Comparison of ENCODE assay signal across 8 mouse cellular contexts in genomic region chrX:23693443-23694400, GRCm38 (mm10). TPM values are rescaled to one million over a fixed set of nuclear protein-coding genes. Genes with fewer than 3 reads are reported as not detected.
A peak's percentile ranks its signal among the peaks of the same experiment; 100 is the strongest.
DNase-seq lines count a peak whose midpoint lies in the region; ATAC-seq and TF ChIP-seq lines count a peak whose summit lies in the region.

No protein-coding gene starts in this region.

- peak overlapping the region; percentile 54 for H3K4me3 ChIP-seq in intestine, postnatal 0 days (ENCODE audit: low read depth, low read length)

- WGBS in intestine, postnatal 0 days: 13% methylated on average over 27 of the region's 28 CpGs

- H3K4me2 ChIP-seq in intestine, postnatal 0 days (replicated peaks; ENCODE audit: low read depth): peak overlapping the region; percentile 60

- peak; percentile 10; the same call in 1 of the 2 replicates for ATAC-seq in erythroid progenitor cell, adult 5-6 weeks (replicated peaks; ENCODE audit: low FRiP score, poor library complexity, severe bottlenecking)
- no peak; the same call in 1 of the 2 replicates for ATAC-seq in intestine, postnatal 0 days

- H3K4me1 ChIP-seq in intestine, postnatal 0 days (replicated peaks; ENCODE audit: control insufficient read depth, insufficient read depth, low read length): no peaks in the 10 kb centered on the region

- intact Hi-C loops in left cerebral cortex, postnatal 10 days (cut with DNase I): no loop called here

- H3K9ac ChIP-seq in intestine, postnatal 0 days (ENCODE audit: low read depth, low read length): peak overlapping the region; percentile 70

- no peaks in the 10 kb centered on the region for H3K27me3 ChIP-seq in intestine, postnatal 0 days (replicated peaks; ENCODE audit: control insufficient read depth, insufficient read depth, low read length)

- no peaks in the 10 kb centered on the region for H3K36me3 ChIP-seq in intestine, postnatal 0 days (ENCODE audit: control insufficient read depth, insufficient read depth)

- peak; percentile 0 for DNase-seq in right cerebral cortex, adult 18-20 months
- no peak for DNase-seq in right cerebral cortex, postnatal 25 days
- DNase-seq in adrenal gland, adult 2 months: peak; percentile 24
- DNase-seq in neural tube, embryonic 10.5 days (ENCODE audit: extremely low spot score, low spot score): peak; percentile 26
- DNase-seq in left cerebral cortex, postnatal 10 days (ENCODE audit: extremely low spot score in 1 of 2, low spot score in 2 of 2): no peak
- DNase-seq in thymus, postnatal 0 days (ENCODE audit: low spot score): no peak

- TF ChIP-seq CTCF in intestine, postnatal 0 days (IDR thresholded peaks at IDR 0.05; ENCODE audit: low read depth): no peak

- no peaks in the 10 kb centered on the region for H3K9me3 ChIP-seq in intestine, postnatal 0 days (ENCODE audit: control insufficient read depth)

- peak overlapping the region; percentile 93 for H3K27ac ChIP-seq in intestine, postnatal 0 days (ENCODE audit: low read depth, low read length)

RNA-seq across cellular contexts. Expression of gene Wdr44, which starts 0.9 kb away (rescaled TPM):
- total RNA-seq in adrenal gland, adult 2 months (2021): 10 to 100 TPM; 12.6 to 13.8 TPM
- polyA plus RNA-seq in adrenal gland, adult 2 months (2012; rRNA removed): 4.5 and 5.4 TPM in 2 replicates
- total RNA-seq in erythroid progenitor cell, adult 5-6 weeks (2015; ENCODE audit: low replicate concordance): 91.9 and 97.3 TPM in 2 replicates
- 66.7 and 74.8 TPM in 2 replicates for total RNA-seq in erythroid progenitor cell, adult 5-6 weeks (2017; ENCODE audit: low replicate concordance)
- polyA plus RNA-seq in intestine, postnatal 0 days (2015; fragmentation: Nextera tagmentation; extraction: Ambion mirVana): 12.8 and 15.5 TPM in 2 replicates
- total RNA-seq in left cerebral cortex, postnatal 10 days (2021): 10 to 100 TPM; 20.8 to 22.8 TPM
- 16.1 and 18.3 TPM in 2 replicates for polyA plus RNA-seq in thymus, postnatal 0 days (2015; fragmentation: Nextera tagmentation; extraction: Ambion mirVana)

Comparison
In these comparisons a context has a peak if more than half of its experiments do, and no peak if none do; other contexts are left out.
1. DNase-seq: peak in right cerebral cortex, adult 18-20 months (single experiment), adrenal gland, adult 2 months (single experiment) and neural tube, embryonic 10.5 days (single experiment); none in right cerebral cortex, postnatal 25 days (single experiment), left cerebral cortex, postnatal 10 days (0 of 2) and thymus, postnatal 0 days (single experiment).